Mouse (Mus musculus): ENCODE results near the gene Smarcc2.

The Smarcc2 gene

GRCm38 (mm10) chr10:128458719-128459408, at the start of gene Smarcc2:
Gene Smarcc2 (plus strand): TSS chr10:128459248.
- peak; percentile 88 for DNase-seq

DNA sequence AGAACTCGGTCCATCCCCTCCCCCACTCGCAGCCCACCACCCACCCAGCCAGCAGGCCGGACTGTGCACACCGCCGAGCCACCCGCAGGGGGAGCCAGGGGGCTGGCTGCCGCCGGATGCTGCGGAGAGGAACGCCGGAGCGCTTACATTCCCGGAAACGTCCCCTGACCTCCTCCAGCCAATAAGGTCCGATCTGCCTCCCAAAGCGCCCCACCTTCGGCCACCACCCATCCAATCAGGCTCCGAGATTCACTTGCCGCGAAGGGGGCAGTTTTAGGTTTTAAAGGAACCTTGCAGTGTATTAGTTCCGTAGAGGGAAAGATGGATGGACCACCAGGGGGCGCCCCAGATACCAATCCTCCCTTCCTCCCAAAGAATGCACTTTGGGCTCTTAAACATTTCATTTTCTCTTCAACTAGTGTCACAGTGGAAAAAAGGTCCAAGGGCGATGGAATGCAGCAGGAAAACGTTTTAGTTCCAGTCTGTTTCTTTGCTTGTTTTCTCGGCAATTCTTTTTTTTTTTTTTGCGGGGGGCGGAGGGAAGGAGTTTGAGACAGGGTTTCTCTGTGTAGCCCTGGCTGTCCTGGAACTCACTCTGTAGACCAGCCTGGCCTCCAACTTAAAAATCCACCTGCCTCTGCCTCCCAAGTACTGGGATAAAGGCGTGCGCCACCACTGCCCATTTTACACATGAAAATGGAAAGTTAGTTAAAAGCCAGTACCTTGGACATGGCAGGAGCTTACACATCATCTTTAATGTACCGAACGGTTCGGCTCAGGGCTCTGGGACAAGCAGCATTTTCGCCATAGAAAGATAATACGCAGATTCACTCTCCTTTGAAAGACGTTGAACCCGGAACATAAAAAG, 49.1 kb upstream of the Smarcc2 start:
- peak; percentile 99 for DNase-seq

DNA sequence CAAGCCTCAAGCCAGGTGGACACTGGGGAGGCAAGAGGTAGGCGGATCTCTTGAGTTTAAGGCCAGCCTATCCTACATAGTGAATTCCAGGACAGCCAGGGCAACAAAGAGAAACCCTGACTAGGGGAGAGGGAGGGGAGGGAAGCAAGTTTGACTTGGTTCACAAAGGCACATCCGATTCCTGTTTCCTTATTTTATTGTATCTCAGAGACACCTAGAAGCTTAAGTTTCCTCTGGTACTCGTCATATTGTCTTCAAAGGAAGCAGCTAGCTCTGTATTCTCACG, 48.5 kb upstream of the Smarcc2 start:
- no peak for DNase-seq

DNA sequence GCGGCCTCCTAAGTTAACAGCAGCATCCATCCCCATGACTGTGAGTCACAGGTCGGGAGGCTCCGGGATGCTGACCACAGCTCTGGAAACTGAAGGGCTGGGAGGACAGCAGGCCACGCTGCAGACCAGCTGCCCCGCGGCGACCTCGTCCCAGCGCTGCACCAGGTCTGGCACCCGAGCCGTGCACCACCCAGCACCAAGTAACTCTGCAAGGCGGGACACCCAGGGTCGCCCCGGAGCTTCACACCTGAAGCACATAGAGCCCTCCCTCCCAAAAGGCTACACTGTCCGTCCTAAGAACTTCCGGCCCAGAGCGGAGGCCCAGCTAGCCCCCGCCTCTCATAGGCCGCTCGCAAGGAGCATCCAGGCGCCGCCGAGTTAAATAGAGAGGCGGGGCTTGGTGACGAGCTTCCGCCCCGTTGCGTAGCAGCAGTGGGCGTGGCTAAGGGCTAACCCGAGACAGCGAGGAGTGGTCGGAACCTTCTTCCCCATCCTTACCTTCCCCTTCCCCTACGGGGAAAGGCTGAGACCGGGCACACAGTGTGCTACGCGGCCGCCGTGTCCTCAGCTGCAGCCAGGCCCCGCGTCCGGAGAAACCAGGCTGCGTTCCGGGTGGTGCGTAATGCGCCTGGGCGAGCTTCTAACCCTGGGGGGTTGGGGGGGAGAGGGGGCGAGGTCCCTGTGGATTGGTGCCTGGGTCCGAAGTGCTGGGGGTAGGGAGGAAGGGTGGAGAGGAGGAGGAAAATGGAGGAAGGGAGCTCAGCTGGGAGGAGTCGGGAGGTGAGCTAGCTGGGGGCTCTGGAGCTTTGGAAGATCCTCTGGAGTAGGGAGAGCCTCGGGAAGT, 47.6 kb upstream of the Smarcc2 start, which contains the start of the genes Nabp2 and Rnf41:
TSS of gene Nabp2 (minus strand) at position 282 of the 844 bp plus-strand sequence.
TSS of gene Rnf41 (plus strand) at position 447 of the 844 bp plus-strand sequence.
- DNase-seq = peak; percentile 95

- no peak for DNase-seq
These were observed 47.0 kb upstream of the Smarcc2 start for GRCm38 (mm10) chr10:128412055-128412381.

GRCm38 (mm10) chr10:128412558-128412957, 46.5 kb upstream of the Smarcc2 start:
- DNase-seq = no peak

DNA sequence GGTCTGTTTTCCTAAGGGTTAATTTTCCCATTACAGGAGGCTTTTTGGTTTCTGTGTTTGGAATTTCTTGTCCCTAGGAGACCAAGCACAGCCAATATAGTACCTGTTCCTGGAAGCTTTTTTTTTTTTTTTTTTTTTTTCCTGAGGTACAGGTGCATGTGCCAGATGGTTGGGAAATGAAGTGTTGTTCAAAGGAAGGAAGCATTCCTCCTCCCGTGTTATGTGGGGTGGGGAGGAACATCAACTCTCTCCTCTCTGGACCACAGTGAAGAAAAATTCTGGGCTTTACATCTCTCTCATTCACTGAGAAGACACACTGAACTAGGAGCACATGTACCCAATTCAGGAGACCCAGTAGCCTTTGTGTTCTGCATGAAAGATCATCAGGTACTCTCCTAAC, 46.0 kb upstream of the Smarcc2 start:
- no peak for DNase-seq

- no peak for DNase-seq
These were observed 44.2 kb upstream of the Smarcc2 start for GRCm38 (mm10) chr10:128414848-128415247.

DNA sequence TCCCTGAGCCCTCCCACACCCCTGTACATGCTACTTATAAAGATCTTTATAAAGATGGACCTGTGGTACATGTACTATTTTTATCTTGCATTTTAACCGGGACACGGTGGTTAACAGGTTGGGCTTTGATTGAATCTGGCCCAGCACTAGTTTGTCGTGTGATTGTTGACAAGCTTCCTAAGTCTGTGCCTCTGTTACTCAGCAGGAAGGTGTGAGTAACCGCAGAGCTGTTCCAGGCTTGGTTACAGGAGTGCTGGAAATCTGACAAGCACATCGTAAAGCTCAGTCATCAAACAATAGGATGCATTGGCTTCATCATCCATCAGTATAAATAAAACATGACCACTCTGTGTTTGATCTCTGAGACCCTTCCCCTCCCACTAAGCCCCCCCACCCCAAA, 36.6 kb upstream of the Smarcc2 start:
- DNase-seq = no peak

- no peak for DNase-seq
These were observed 34.4 kb upstream of the Smarcc2 start for GRCm38 (mm10) chr10:128424604-128425003.

- DNase-seq = no peak
These were observed 33.8 kb upstream of the Smarcc2 start for GRCm38 (mm10) chr10:128425260-128425659.

- DNase-seq = no peak
These were observed 30.0 kb upstream of the Smarcc2 start for GRCm38 (mm10) chr10:128429052-128429451.

GRCm38 (mm10) chr10:128429454-128429853, 29.6 kb upstream of the Smarcc2 start:
- DNase-seq = no peak

- DNase-seq = no peak
These were observed 25.6 kb upstream of the Smarcc2 start for GRCm38 (mm10) chr10:128433417-128433816.

DNA sequence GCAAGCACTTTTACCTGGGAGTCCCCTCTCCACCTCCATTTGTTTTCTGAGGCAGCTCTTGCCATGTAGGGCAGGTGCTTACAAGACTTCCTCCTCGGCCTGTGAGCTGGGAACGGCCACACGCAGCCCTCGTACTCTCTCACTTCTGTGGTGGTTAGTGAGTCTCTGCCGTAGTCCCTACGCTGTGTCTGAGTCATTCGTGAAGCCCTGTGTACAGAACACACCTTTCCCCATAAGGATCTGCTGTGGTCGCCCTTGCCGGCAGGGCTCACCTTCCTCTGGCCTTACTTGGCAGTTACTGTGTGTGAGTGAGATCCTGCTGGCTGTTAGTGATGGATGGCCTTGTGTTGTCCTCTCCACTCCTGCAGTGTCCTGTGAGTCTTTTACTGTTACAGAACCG, 24.4 kb upstream of the Smarcc2 start:
- DNase-seq = no peak

GRCm38 (mm10) chr10:128435186-128435823, 23.7 kb upstream of the Smarcc2 start:
- peak; percentile 22 for DNase-seq

GRCm38 (mm10) chr10:128435873-128436272, 23.2 kb upstream of the Smarcc2 start:
- DNase-seq = no peak

DNA sequence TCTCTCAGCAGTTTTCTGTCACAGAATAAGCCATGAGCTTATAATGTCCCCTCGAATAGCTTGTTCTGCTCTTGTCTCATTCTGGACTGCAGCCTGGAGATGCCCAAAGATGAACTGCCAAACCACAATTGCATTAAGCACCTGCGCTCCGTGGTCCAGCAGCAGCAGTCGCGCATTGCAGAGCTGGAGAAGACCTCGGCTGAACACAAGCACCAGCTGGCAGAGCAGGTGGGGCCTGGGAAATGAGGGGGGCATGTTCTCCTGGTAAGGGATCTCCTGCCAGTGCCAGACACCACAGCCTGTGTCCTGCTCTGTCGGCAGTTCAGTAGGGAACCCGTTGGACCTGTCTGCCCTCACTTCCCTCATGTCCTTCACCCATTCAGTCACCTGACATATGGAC, 22.7 kb upstream of the Smarcc2 start:
- DNase-seq = no peak

DNA sequence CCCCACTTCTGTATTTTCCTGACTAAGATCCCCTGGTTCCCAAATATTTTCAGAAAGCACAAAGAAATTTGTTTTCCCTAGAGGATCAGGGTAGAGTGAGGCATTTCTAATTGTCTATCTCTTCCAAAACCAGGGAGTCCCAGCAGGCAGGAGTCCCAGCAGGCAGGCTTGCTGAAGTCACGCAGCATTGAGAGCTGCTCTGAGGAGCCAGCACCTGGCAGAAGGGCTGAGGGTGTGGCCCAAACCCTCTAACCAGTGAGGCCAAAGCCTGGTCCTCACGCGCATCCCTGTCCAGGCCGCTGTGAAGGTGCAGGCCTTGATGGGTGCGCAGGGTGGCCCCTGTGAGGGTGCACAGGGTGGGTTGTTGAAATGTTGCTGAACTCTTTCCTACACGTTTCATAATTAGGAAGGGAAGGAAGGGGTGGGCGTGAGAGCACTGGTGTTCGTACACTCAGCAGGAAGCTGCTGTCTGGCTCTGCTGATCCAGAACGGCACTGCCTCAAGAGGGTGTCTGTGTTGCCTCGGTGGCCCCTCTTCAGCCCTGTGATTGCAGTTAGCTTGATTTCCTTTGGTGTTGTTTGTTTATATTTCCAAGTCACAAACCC, 20.3 kb upstream of the Smarcc2 start:
- no peak for DNase-seq

GRCm38 (mm10) chr10:128440407-128440806, 18.6 kb upstream of the Smarcc2 start:
- no peak for DNase-seq

DNA sequence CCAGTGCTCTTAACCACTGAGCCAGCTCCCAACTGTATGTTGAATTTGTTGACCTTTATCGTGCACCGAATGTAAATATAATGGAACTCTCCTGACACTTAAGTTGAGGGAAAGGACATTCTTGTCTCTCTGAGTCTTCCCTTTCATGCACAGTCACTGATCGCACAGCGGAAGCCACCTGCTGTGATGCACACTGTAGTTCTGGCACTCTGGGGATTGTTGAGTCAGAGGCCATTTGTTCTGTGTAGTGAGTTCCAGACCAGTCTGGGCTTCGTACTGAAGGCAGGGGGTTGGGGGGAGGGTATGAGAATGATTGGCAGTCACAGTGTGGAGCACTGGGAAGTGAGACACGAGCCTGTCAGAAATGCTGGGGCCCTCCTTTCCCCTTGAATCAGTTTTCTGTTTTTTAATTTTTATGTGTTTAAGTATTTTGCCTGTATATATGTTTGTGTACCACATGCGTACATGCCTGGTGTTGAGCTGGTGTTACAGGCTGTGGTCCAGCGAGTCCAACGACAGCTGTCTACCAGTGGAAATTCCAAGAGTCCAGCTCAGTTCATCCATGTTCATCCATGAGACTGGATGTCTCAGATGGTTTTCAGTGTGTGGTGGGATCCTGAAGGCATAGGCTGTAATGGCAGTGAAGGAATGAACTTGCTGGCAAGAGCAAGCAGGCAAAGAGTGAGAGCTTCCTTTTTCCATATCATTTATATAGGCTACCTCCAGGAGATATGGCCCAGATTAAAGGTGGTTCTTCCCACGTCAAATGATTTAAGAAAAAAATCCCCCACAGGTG, 17.5 kb upstream of the Smarcc2 start:
- DNase-seq = no peak

DNA sequence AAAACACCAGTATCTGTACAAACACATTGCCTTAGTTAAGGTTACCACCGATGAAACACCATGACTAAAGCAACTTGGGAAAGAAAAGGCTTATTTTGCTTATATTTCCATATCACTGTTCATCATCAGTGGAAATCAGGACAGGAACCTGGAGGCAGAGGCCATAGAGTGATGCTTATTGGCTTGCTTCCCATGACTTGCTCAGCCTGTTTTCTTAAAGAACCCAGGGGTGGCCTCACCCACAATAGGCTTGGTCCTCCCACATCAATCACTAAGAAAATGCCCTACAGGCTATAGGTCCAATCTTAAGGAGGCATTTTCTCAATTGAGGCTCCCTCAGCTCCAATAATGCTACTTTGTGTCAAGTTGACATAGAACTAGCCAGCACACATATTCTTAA, 16.3 kb upstream of the Smarcc2 start:
- no peak for DNase-seq
